Mouse (Mus musculus): Measurements from ENCODE around the gene Olfr71. TPM values are rescaled to one million over a fixed set of nuclear protein-coding genes. Genes with fewer than 3 reads are reported as not detected.

Olfr71 gene
- polyA plus RNA-seq, 1 experiment from 2014 or later = not detected

DNA sequence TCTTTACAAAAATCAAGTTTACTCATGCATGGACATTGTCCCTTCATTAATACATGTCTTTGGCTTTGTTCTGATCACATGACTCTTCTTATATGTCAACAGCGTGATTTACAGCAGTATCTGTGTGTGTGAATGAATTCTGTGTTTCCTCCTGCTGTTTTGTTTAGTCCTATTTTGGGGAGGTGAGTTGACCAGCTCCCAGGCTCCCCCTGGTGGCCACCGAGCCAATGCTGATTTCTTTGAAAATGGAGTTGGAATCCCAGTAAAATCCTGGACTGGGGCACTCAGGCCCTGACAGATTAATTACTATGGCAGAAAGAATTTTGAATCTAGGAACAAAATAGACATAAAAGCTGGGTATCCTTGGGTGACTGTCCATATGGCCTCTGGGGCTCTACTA, 1.8 kb upstream of the Olfr71 start:
- Histone ChIP-seq H3K4me2 (replicated peaks) (no peak overlapping the region), H3K36me3 (no peaks in the 10 kb centered on the region), H3K9ac (no peak overlapping the region), H3K27me3 (no peaks in the 10 kb centered on the region), H3K4me3 (replicated peaks) (no peak overlapping the region), H3K4me1 (peaks cover 6% of the 10 kb centered on the region; the same call in 1 of the 2 replicates), H3K27ac (replicated peaks) (no peak overlapping the region), H3K9me3 (replicated peaks) (no peaks in the 10 kb centered on the region)
- 0% methylated on average over 2 of the region's 2 CpGs for WGBS
- ATAC-seq (ENCODE audit: insufficient number of reproducible peaks, low FRiP score, low TSS enrichment, low read depth) = no peak

DNA sequence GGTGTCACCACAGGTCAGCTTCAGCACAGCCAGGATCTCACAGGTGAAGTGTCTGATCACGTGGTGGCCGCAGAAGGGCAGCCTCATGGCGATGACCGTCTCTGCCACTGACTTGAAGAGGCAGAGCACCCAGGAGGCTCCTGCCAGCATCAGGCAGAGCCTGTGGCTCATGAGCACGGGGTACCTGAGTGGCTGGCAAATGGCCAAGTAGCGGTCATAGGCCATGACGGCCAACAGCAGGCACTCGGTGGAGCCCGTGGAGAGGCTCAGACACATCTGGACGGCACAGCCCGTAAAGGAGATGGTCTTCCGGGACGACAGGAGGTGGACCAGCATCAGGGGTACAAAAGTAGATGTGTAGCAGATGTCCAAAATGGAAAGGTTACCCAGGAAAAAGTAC, 4.1 kb downstream of the Olfr71 start:
- Histone ChIP-seq H3K4me3 (replicated peaks) (no peak overlapping the region), H3K27ac (replicated peaks) (no peak overlapping the region), H3K9ac (no peak overlapping the region), H3K9me3 (replicated peaks) (no peaks in the 10 kb centered on the region), H3K4me1 (no peaks in the 10 kb centered on the region), H3K4me2 (replicated peaks) (no peak overlapping the region), H3K27me3 (no peaks in the 10 kb centered on the region), H3K36me3 (no peaks in the 10 kb centered on the region)
- no peak for ATAC-seq (ENCODE audit: insufficient number of reproducible peaks, low FRiP score, low TSS enrichment, low read depth)
- WGBS = 82% methylated on average over 13 of the region's 13 CpGs

DNA sequence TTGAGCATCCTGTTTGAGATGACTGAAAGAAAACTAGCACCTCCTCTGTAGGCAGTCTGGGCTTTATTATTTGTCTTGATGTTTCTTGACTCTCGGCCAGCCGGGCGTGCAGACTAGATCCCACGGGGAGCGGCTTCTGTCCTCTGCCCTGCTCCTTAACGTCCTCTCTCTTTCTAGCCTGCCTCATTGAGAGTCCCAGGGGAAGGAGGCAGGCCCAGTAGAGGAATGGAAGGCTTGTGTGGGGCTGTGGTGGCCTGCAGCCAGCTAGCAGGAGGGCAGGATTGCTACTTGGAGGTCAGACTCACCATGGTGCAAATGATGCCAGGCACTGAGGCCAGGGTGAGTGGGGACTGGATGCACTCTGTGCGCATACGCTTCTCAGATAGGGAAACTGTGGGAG, 6.2 kb downstream of the Olfr71 start:
- Histone ChIP-seq H3K27ac (replicated peaks) (no peak overlapping the region), H3K9ac (no peak overlapping the region), H3K4me3 (replicated peaks) (no peak overlapping the region), H3K9me3 (replicated peaks) (no peaks in the 10 kb centered on the region), H3K4me1 (no peaks in the 10 kb centered on the region), H3K36me3 (no peaks in the 10 kb centered on the region), H3K4me2 (replicated peaks) (no peak overlapping the region), H3K27me3 (no peaks in the 10 kb centered on the region)
- no peak for ATAC-seq (ENCODE audit: insufficient number of reproducible peaks, low FRiP score, low TSS enrichment, low read depth)
- 76% methylated on average over 8 of the region's 8 CpGs for WGBS

DNA sequence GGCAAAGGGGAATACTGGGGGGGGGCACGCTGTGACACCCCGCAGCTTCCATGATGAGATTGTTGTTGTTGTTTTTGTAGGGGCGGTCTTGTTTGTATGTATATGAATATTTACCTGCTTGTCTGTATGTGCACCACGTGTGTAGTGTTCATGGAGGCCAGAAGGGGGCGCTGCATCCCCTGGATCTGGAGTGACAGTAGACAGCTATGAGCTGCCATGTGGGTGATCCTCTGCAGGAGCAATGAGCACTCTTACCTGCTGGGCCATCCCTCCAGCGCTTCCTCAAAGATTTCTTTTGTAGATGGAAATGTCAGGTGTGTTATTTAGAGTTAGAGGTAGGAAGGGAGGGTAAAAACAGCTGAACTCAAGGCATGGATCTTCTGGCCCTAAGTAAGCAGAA, 6.6 kb downstream of the Olfr71 start:
- Histone ChIP-seq H3K27me3 (no peaks in the 10 kb centered on the region), H3K9ac (no peak overlapping the region), H3K4me2 (replicated peaks) (no peak overlapping the region), H3K4me1 (no peaks in the 10 kb centered on the region), H3K4me3 (replicated peaks) (no peak overlapping the region), H3K9me3 (replicated peaks) (no peaks in the 10 kb centered on the region), H3K27ac (replicated peaks) (no peak overlapping the region), H3K36me3 (no peaks in the 10 kb centered on the region)
- 77% methylated on average over 6 of the region's 6 CpGs for WGBS
- ATAC-seq (ENCODE audit: insufficient number of reproducible peaks, low FRiP score, low TSS enrichment, low read depth) = no peak

DNA sequence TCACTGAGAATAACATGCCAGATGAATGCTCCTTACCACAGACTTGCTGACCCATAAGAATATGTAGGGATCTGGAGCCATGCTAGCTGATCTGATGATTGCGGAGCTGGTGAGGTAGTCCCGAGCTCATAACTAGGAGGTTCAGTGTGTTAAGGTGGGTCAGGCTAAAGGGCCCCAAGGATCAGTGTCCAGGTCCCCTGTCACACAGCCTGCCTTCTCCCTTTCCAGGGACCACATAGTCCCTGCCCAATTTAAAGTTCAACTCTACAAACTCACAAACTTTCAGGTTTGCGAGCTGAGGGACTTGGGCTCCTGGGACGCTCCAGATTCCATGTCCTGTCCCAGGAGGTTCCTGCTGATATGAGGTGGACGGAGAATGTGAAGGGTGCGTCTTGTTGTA, 9.3 kb downstream of the Olfr71 start, which contains the start of gene Olfr70:
TSS of gene Olfr70 (minus strand) at position 101 of the 400 bp plus-strand sequence.
- H3K27ac ChIP-seq (replicated peaks) = no peak within 1 kb of the TSS
- WGBS = 82% methylated on average over 6 of the region's 6 CpGs
- no peak within 1 kb of the TSS for H3K9ac ChIP-seq
- no peak within 1 kb of the TSS for H3K4me2 ChIP-seq (replicated peaks)
- H3K27me3 ChIP-seq = no peaks in the 10 kb centered on the region
- H3K4me1 ChIP-seq = 0 out of 2 replicates have a peak, but pooled peaks cover 2% of the 10 kb centered on the region
- no peak within 1 kb of the TSS for H3K4me3 ChIP-seq (replicated peaks)
- H3K9me3 ChIP-seq (replicated peaks) = no peaks in the 10 kb centered on the region
- no peak for ATAC-seq (ENCODE audit: insufficient number of reproducible peaks, low FRiP score, low TSS enrichment, low read depth)
- no peaks in the 10 kb centered on the region for H3K36me3 ChIP-seq

DNA sequence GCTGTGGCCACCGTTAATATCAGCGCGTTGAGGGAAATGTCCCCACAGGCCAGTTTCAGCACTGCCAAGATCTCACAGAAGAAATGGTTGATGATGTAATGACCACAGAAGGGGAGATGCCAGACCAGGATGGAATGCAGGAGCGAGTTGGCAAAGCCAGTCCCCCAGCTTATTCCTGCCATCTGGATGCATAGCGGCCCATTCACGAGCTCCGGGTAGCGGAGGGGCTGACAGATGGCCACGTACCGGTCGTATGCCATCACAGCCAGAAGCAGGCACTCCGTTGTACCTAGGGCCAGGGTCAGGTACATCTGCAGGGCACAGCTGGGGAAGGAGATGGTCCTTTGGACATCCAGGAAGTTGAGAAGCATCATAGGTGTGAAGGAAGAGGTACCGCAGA, 13.5 kb downstream of the Olfr71 start:
- ATAC-seq (ENCODE audit: insufficient number of reproducible peaks, low FRiP score, low TSS enrichment, low read depth) = no peak
- Histone ChIP-seq H3K27ac (replicated peaks) (no peak overlapping the region), H3K4me1 (0 out of 2 replicates have a peak, but pooled peaks cover 7% of the 10 kb centered on the region), H3K4me2 (replicated peaks) (no peak overlapping the region), H3K36me3 (no peaks in the 10 kb centered on the region), H3K9ac (no peak overlapping the region), H3K27me3 (no peaks in the 10 kb centered on the region), H3K9me3 (replicated peaks) (no peaks in the 10 kb centered on the region), H3K4me3 (replicated peaks) (no peak overlapping the region)
- 86% methylated on average over 13 of the region's 13 CpGs for WGBS

DNA sequence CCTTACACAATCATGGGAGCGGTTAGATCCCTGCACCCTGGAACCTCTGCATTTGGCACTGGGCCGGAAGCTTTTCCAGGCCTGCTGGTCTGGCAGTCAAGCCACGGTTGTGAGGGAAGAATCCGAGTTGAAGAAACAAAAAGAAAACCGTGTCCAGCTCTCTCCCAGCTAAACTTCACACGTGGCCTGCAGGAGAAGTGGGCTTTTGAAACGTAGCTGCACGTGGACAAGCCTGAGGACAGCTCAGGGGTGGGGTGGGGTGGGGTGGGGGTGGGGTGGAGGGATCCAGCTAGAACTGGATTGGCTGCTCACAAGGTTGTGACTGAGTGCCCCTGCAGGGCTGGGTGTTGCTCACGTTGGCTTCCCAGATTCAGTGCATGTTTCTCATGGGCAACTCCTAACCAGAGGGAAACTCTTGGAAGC, 14.8 kb downstream of the Olfr71 start:
- no peak for ATAC-seq (ENCODE audit: insufficient number of reproducible peaks, low FRiP score, low TSS enrichment, low read depth)
- Histone ChIP-seq H3K4me2 (replicated peaks) (no peak overlapping the region), H3K4me3 (replicated peaks) (no peak overlapping the region), H3K36me3 (no peaks in the 10 kb centered on the region; the same call in 1 of the 2 replicates), H3K9ac (no peak overlapping the region), H3K27ac (replicated peaks) (no peak overlapping the region), H3K4me1 (0 out of 2 replicates have a peak, but pooled peaks cover 7% of the 10 kb centered on the region), H3K27me3 (no peaks in the 10 kb centered on the region), H3K9me3 (replicated peaks) (no peaks in the 10 kb centered on the region)
- 21% methylated on average over 9 of the region's 9 CpGs for WGBS

DNA sequence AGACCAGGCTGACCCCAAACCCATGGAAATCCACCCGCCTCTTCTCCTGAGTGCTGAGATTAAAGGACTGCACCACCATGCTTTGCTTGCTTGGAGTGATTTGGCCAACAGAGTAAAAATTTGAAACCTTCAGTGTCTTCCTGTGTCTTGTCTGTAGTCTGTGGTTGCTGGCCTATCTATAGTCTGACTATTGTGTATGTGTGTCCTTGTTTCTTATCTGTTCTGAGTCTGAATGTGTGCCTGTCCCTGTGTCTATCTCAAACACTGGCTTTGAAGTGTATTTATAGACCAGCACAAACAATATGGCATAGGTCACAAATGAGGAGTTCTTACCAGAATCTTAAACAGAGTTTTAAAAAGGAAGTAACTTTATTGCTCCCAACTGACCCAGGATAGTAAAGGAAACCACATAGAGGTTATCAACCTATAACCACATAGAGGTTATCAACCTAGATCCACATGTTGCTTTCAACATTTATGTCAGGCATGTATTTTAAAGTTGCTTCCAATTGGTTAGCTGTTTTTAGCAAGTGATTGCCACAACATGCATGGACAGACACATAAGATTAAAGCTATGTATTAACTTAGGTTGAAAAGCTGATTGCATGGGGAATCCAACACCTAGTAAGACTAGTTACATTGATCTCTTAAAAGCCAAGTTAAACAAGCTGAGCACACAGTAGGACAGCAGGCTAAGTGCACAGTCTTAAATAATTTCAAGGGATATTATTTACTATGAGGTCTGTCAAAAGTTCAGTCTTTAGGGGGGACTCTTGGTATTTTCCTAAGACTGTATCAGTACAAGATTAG, 15.4 kb downstream of the Olfr71 start:
- Histone ChIP-seq H3K4me2 (replicated peaks) (no peak overlapping the region), H3K9ac (no peak overlapping the region), H3K9me3 (replicated peaks) (no peaks in the 10 kb centered on the region), H3K4me3 (replicated peaks) (no peak overlapping the region), H3K27me3 (no peaks in the 10 kb centered on the region), H3K36me3 (peaks cover 6% of the 10 kb centered on the region), H3K27ac (replicated peaks) (no peak overlapping the region), H3K4me1 (0 out of 2 replicates have a peak, but pooled peaks cover 7% of the 10 kb centered on the region)
- 84% methylated on average over 1 of the region's 1 CpGs for WGBS
- ATAC-seq (ENCODE audit: insufficient number of reproducible peaks, low FRiP score, low TSS enrichment, low read depth) = no peak

DNA sequence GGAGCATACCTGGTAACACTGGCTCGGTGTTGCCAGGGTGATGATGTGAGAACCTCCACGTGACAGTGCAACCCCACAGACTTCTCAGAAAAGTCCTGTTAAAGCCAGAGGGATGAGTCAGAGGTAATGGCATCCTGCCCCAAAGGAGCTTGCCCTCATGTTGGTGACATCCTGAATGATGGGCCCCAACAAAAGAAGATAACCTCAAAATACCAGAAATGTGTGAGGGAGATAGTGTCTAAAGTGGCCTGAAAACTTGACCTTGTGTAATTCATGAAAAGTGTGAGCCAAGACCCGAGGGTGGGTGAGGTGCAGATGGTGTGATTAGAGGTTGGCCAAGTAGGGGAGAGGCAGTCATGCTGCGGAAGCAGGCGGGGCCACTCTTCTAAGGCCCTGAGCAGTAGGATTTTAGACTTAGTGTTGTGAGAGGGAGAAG, 16.2 kb downstream of the Olfr71 start:
- H3K4me3 ChIP-seq (replicated peaks) = no peak overlapping the region
- no peak for ATAC-seq (ENCODE audit: insufficient number of reproducible peaks, low FRiP score, low TSS enrichment, low read depth)

DNA sequence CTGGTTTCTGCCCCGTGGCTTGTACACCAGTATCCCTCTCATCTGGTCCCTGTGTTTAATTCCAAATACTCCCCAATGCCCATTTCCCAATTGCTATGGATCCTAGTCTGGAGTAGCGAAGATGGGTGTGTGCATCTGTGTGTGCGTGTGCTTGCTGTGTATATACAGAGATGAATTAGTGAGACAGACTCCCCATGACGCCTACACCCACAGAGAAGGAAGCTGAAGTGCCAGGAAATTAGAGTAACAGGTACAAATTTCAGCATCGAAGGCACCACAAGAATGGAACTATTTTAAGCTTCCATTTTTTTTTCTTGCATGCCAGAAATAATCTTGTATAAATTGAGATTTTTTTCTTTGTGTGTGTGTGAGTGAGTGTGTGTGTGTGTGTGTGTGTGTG, 19.0 kb downstream of the Olfr71 start:
- Histone ChIP-seq H3K4me3 (replicated peaks) (no peak overlapping the region), H3K36me3 (peaks cover 25% of the 10 kb centered on the region), H3K27me3 (no peaks in the 10 kb centered on the region), H3K9ac (no peak overlapping the region), H3K27ac (replicated peaks) (no peak overlapping the region), H3K4me1 (0 out of 2 replicates have a peak, but pooled peaks cover 7% of the 10 kb centered on the region), H3K9me3 (replicated peaks) (no peaks in the 10 kb centered on the region), H3K4me2 (replicated peaks) (no peak overlapping the region)
- WGBS = 74% methylated on average over 5 of the region's 5 CpGs
- ATAC-seq (ENCODE audit: insufficient number of reproducible peaks, low FRiP score, low TSS enrichment, low read depth) = no peak

More for the DNA sequence above, 16.2 kb downstream of the Olfr71 start:
- H3K9me3 ChIP-seq (replicated peaks) = no peaks in the 10 kb centered on the region
- no peak overlapping the region for H3K9ac ChIP-seq
- 0 out of 2 replicates have a peak, but pooled peaks cover 7% of the 10 kb centered on the region for H3K4me1 ChIP-seq
- H3K4me2 ChIP-seq (replicated peaks) = no peak overlapping the region
- H3K27ac ChIP-seq (replicated peaks) = no peak overlapping the region
- H3K27me3 ChIP-seq = no peaks in the 10 kb centered on the region
- 67% methylated on average over 5 of the region's 5 CpGs for WGBS
- H3K36me3 ChIP-seq = peaks cover 12% of the 10 kb centered on the region

DNA sequence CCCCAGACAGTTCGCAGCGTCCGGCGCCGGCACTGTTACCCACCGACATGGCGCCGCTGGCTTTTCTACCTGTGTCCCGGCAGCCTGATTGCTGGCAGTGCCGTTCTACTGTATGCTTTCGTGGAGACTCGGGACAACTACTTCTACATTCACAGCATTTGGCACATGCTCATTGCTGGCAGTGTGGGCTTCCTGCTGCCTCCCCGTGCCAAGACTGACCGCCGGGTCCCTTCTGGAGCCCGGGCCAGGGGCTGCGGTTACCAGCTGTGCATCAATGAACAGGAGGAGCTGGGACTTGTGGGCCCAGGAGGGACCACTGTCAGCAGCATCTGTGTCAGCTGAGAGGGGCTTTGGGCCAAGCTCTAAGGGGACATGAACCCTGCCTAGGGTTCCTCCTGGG, 20.0 kb downstream of the Olfr71 start:
- Histone ChIP-seq H3K9ac (no peak overlapping the region), H3K4me2 (replicated peaks) (no peak overlapping the region), H3K27ac (replicated peaks) (no peak overlapping the region), H3K27me3 (no peaks in the 10 kb centered on the region), H3K36me3 (peaks cover 33% of the 10 kb centered on the region), H3K9me3 (replicated peaks) (no peaks in the 10 kb centered on the region), H3K4me3 (replicated peaks) (no peak overlapping the region), H3K4me1 (no peaks in the 10 kb centered on the region)
- WGBS = 93% methylated on average over 17 of the region's 17 CpGs
- ATAC-seq (ENCODE audit: insufficient number of reproducible peaks, low FRiP score, low TSS enrichment, low read depth) = no peak

Data from embryonic facial prominence, embryonic 15.5 days (tissue).